Mouse (Mus musculus): ENCODE data around the gene Cfap74. TPM values are rescaled to one million over a fixed set of nuclear protein-coding genes. Genes with fewer than 3 reads are reported as not detected.
"Not testable (repeated sequence)": the region's sequence is repeated elsewhere in the genome, so short reads cannot be mapped to it uniquely, and the experiment has no call there.

Gene Cfap74
- polyA plus RNA-seq, 1 experiment from 2014 or later: 4.6 TPM

GRCm38 (mm10) chr4:155470263-155470953, 61.4 kb downstream of the Cfap74 start:
- no peaks in the 10 kb centered on the region for H3K9me3 ChIP-seq (ENCODE audit: control insufficient read depth, low read length)
- no peaks in the 10 kb centered on the region for H3K4me1 ChIP-seq (replicated peaks; ENCODE audit: control insufficient read depth, insufficient read depth, low read length)
- H3K27me3 ChIP-seq (ENCODE audit: control insufficient read depth, insufficient read depth, low read length): no peaks in the 10 kb centered on the region
- no peak overlapping the region for H3K4me2 ChIP-seq (replicated peaks)
- DNase-seq (ENCODE audit: low spot score): no peak
- H3K4me3 ChIP-seq (replicated peaks; ENCODE audit: low read length): no peak overlapping the region
- H3K36me3 ChIP-seq (replicated peaks; ENCODE audit: control insufficient read depth, insufficient read depth): no peaks in the 10 kb centered on the region
- no peak for ATAC-seq (ENCODE audit: low FRiP score)
- WGBS: 86% methylated on average over 16 of the region's 16 CpGs
- H3K9ac ChIP-seq: no peak overlapping the region
- no peak overlapping the region for H3K27ac ChIP-seq

GRCm38 (mm10) chr4:155470997-155471396, 62.0 kb downstream of the Cfap74 start:
- H3K27ac ChIP-seq: no peak overlapping the region
- no peak overlapping the region for H3K9ac ChIP-seq

GRCm38 (mm10) chr4:155471406-155471805, 62.4 kb downstream of the Cfap74 start:
- WGBS: 89% methylated on average over 7 of the region's 7 CpGs
- H3K4me1 ChIP-seq (replicated peaks; ENCODE audit: control insufficient read depth, insufficient read depth, low read length): no peaks in the 10 kb centered on the region
- no peak overlapping the region for H3K27ac ChIP-seq
- no peaks in the 10 kb centered on the region for H3K36me3 ChIP-seq (replicated peaks; ENCODE audit: control insufficient read depth, insufficient read depth)
- no peak overlapping the region for H3K9ac ChIP-seq
- no peak for DNase-seq (ENCODE audit: low spot score)
- ATAC-seq (ENCODE audit: low FRiP score): no peak
- H3K27me3 ChIP-seq (ENCODE audit: control insufficient read depth, insufficient read depth, low read length): no peaks in the 10 kb centered on the region
- no peak overlapping the region for H3K4me3 ChIP-seq (replicated peaks; ENCODE audit: low read length)
- H3K4me2 ChIP-seq (replicated peaks): no peak overlapping the region
- no peaks in the 10 kb centered on the region for H3K9me3 ChIP-seq (ENCODE audit: control insufficient read depth, low read length)

More at GRCm38 (mm10) chr4:155470997-155471396, 62.0 kb downstream of the Cfap74 start:
- no peaks in the 10 kb centered on the region for H3K4me1 ChIP-seq (replicated peaks; ENCODE audit: control insufficient read depth, insufficient read depth, low read length)
- H3K9me3 ChIP-seq (ENCODE audit: control insufficient read depth, low read length): no peaks in the 10 kb centered on the region
- no peaks in the 10 kb centered on the region for H3K36me3 ChIP-seq (replicated peaks; ENCODE audit: control insufficient read depth, insufficient read depth)
- H3K27me3 ChIP-seq (ENCODE audit: control insufficient read depth, insufficient read depth, low read length): no peaks in the 10 kb centered on the region
- 87% methylated on average over 7 of the region's 7 CpGs for WGBS
- no peak overlapping the region for H3K4me3 ChIP-seq (replicated peaks; ENCODE audit: low read length)
- ATAC-seq (ENCODE audit: low FRiP score) (no peak), DNase-seq (ENCODE audit: low spot score) (no peak)
- H3K4me2 ChIP-seq (replicated peaks): no peak overlapping the region

- H3K9me3 ChIP-seq (ENCODE audit: control insufficient read depth, low read length): no peaks in the 10 kb centered on the region
- H3K4me3 ChIP-seq (replicated peaks; ENCODE audit: low read length): no peak overlapping the region
- 70% methylated on average over 3 of the region's 3 CpGs for WGBS
- no peak overlapping the region for H3K27ac ChIP-seq
- H3K9ac ChIP-seq: no peak overlapping the region
- H3K36me3 ChIP-seq (replicated peaks; ENCODE audit: control insufficient read depth, insufficient read depth): no peaks in the 10 kb centered on the region
- H3K4me1 ChIP-seq (replicated peaks; ENCODE audit: control insufficient read depth, insufficient read depth, low read length): no peaks in the 10 kb centered on the region
- no peak for DNase-seq (ENCODE audit: low spot score)
- H3K4me2 ChIP-seq (replicated peaks): no peak overlapping the region
- H3K27me3 ChIP-seq (ENCODE audit: control insufficient read depth, insufficient read depth, low read length): no peaks in the 10 kb centered on the region
- ATAC-seq (ENCODE audit: low FRiP score): no peak
Measured at GRCm38 (mm10) chr4:155472716-155473290, 63.8 kb downstream of the Cfap74 start.

- no peak overlapping the region for H3K27ac ChIP-seq
- DNase-seq (ENCODE audit: low spot score) (no peak), ATAC-seq (ENCODE audit: low FRiP score) (no peak)
- H3K4me1 ChIP-seq (replicated peaks; ENCODE audit: control insufficient read depth, insufficient read depth, low read length): no peaks in the 10 kb centered on the region
- H3K9me3 ChIP-seq (ENCODE audit: control insufficient read depth, low read length): no peaks in the 10 kb centered on the region
- H3K27me3 ChIP-seq (ENCODE audit: control insufficient read depth, insufficient read depth, low read length): no peaks in the 10 kb centered on the region
- no peak overlapping the region for H3K4me3 ChIP-seq (replicated peaks; ENCODE audit: low read length)
- 60% methylated on average over 5 of the region's 5 CpGs for WGBS
- H3K36me3 ChIP-seq (replicated peaks; ENCODE audit: control insufficient read depth, insufficient read depth): no peaks in the 10 kb centered on the region
- no peak overlapping the region for H3K9ac ChIP-seq
- no peak overlapping the region for H3K4me2 ChIP-seq (replicated peaks)
Measured at GRCm38 (mm10) chr4:155473319-155473718, 64.3 kb downstream of the Cfap74 start.

- H3K4me3 ChIP-seq (replicated peaks; ENCODE audit: low read length); H3K4me2 ChIP-seq (replicated peaks); H3K9ac ChIP-seq; H3K4me1 ChIP-seq (replicated peaks; ENCODE audit: control insufficient read depth, insufficient read depth, low read length); ATAC-seq (ENCODE audit: low FRiP score); H3K27me3 ChIP-seq (ENCODE audit: control insufficient read depth, insufficient read depth, low read length); H3K36me3 ChIP-seq (replicated peaks; ENCODE audit: control insufficient read depth, insufficient read depth); H3K9me3 ChIP-seq (ENCODE audit: control insufficient read depth, low read length); H3K27ac ChIP-seq; DNase-seq (ENCODE audit: low spot score): not testable (repeated sequence)
- WGBS: 48% methylated on average over 2 of the region's 2 CpGs
Measured at GRCm38 (mm10) chr4:155473796-155474195, 64.8 kb downstream of the Cfap74 start.

- Histone ChIP-seq H3K4me1 (replicated peaks; ENCODE audit: control insufficient read depth, insufficient read depth, low read length) (no peaks in the 10 kb centered on the region), H3K9ac (no peak overlapping the region), H3K4me3 (replicated peaks; ENCODE audit: low read length) (no peak overlapping the region), H3K27ac (no peak overlapping the region), H3K9me3 (ENCODE audit: control insufficient read depth, low read length) (no peaks in the 10 kb centered on the region), H3K27me3 (ENCODE audit: control insufficient read depth, insufficient read depth, low read length) (no peaks in the 10 kb centered on the region), H3K4me2 (replicated peaks) (peak overlapping the region; percentile 31), H3K36me3 (replicated peaks; ENCODE audit: control insufficient read depth, insufficient read depth) (no peaks in the 10 kb centered on the region)
- WGBS: 24% methylated on average over 28 of the region's 28 CpGs
- ATAC-seq (ENCODE audit: low FRiP score): peak; percentile 51; the same call in 1 of the 2 replicates
- peak; percentile 87 for DNase-seq (ENCODE audit: low spot score)
Measured at GRCm38 (mm10) chr4:155481381-155482124, 72.6 kb downstream of the Cfap74 start.

- Histone ChIP-seq H3K4me1 (replicated peaks; ENCODE audit: control insufficient read depth, insufficient read depth, low read length) (no peaks in the 10 kb centered on the region), H3K36me3 (replicated peaks; ENCODE audit: control insufficient read depth, insufficient read depth) (no peaks in the 10 kb centered on the region), H3K4me3 (replicated peaks; ENCODE audit: low read length) (no peak overlapping the region), H3K9ac (no peak overlapping the region), H3K4me2 (replicated peaks) (no peak overlapping the region), H3K27ac (no peak overlapping the region), H3K9me3 (ENCODE audit: control insufficient read depth, low read length) (no peaks in the 10 kb centered on the region), H3K27me3 (ENCODE audit: control insufficient read depth, insufficient read depth, low read length) (no peaks in the 10 kb centered on the region)
- 85% methylated on average over 6 of the region's 6 CpGs for WGBS
- no peak for ATAC-seq (ENCODE audit: low FRiP score)
- no peak for DNase-seq (ENCODE audit: low spot score)
Measured at GRCm38 (mm10) chr4:155482125-155482480, 73.1 kb downstream of the Cfap74 start.

GRCm38 (mm10) chr4:155482733-155483540, 73.9 kb downstream of the Cfap74 start:
- Histone ChIP-seq H3K4me1 (replicated peaks; ENCODE audit: control insufficient read depth, insufficient read depth, low read length) (peaks cover 4% of the 10 kb centered on the region; the same call in 1 of the 2 replicates), H3K9ac (no peak overlapping the region), H3K4me3 (replicated peaks; ENCODE audit: low read length) (no peak overlapping the region), H3K27me3 (ENCODE audit: control insufficient read depth, insufficient read depth, low read length) (no peaks in the 10 kb centered on the region), H3K4me2 (replicated peaks) (no peak overlapping the region), H3K36me3 (replicated peaks; ENCODE audit: control insufficient read depth, insufficient read depth) (no peaks in the 10 kb centered on the region), H3K27ac (no peak overlapping the region), H3K9me3 (ENCODE audit: control insufficient read depth, low read length) (no peaks in the 10 kb centered on the region)
- ATAC-seq (ENCODE audit: low FRiP score): no peak
- WGBS: 66% methylated on average over 8 of the region's 8 CpGs
- no peak for DNase-seq (ENCODE audit: low spot score)

All from hindbrain, embryonic 14.5 days (tissue).